Mouse (Mus musculus) right cerebral cortex, adult 2 months (tissue): ENCODE results near the gene Wipi2.
A peak's percentile ranks its signal among the peaks of the same experiment; 100 is the strongest.

Experiments used
- DNase-seq, 2 experiments: peaks; one replicate each; pipeline ENCODE4 v3.0.0; 2021 to 2022; ENCODE audit warnings: low spot score in 2 of 2

The Wipi2 gene

DNA sequence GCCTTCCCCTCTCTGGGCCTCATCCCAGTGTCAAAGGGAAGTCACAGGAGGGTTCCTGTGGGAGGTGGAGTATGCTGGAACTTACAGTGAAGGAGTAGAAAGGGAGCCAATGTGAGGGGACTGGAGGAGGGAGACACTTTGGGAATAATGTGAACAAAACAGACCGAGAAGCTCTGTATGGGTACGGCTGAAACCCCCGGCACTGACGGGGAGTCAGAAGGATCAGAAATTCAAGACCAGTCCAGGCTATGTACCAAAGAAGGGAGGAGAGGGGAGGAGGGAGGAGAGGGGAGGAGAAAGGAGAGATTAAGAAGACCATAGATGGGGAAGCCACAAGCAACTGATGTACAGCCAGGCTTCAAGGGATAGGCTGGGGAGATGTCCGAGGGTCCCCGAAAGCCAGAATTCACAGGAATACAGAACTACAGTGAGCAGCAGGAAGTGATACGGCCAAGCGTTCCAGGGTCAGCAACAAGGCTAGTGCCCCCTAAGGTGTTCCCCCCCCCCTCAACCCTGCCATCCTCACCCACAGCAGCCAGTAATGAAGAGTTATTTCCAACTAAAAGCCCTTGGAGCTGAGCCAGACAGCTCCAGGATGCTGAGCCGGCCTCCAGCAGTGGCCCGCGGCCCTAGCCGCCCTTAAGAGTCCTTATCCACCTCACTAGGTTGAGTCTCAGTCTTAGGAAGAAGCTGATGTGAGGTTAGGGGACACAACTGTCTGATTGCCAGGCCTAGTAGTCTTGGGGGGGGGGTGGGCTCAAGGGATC, 65.7 kb downstream of the Wipi2 start:
- DNase-seq = no peak

DNA sequence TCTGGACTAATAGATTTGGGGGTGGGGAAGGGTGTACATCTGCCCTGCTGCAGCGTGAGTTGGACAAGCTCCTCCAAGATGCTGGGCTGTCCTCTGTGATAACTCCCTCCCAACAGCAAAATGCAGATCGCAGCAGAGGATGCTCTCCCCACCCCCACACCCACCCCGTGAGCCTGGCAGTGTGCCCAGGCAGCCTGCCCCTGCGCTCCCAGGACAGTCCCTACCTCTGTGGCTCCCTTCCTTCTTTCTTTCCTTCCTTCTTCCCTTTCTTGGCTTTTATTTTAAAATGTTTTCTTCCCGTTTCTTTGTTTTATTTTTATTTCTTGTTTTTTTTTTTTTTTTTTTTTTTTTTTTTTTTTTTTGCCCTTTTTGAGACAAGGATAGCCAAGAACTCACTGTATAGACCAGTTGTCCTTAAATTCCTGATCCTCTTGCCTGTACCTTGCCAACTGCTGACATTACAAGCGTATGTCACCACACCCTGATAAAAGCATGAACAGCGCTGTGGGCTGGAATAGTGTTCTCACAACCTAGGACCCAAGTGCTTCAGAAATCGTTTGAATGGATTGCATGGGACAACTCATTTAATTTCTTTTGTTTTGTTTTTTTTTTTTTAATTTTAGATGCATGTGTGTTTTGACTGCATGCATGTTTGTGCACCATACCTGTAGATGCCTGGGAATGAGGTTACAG, 66.4 kb downstream of the Wipi2 start:
- no peak for DNase-seq

DNA sequence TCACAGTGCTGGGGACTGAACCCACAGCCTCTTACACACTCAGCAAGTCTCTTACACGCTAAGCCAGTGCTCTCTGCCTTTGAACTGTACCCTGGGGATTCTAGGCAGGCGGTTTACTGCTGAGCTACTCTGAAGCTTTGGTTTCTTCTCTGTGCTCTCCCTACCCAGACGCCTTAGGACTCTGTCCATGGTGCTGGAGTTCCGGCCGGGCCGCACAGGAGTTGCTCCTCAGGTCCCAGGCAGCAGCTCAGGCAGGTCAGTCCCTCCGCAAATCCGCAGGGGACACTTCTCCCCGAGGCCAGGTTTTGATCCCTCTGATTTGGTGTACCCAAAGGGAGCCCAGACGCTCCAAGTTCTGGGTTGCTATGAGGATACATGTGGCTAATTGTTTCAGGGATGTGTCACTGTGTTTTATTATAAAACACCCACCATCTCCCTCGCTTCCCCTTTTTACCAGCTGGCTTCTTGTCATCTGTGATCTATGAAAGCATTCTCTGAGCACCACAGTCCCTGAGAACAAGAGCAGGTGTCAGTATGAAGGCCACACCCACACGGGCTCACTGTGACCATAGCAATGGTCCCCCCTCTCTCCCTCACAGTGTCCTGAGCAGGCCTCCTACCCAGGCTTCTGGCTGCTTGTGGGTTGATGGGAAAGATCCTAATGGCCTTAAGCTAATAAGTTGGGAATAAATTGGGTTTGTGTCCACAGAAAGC, 67.3 kb downstream of the Wipi2 start:
- DNase-seq = peak in 1 of 2 experiments; percentile 42

- DNase-seq = no peak
Measured at GRCm38 (mm10) chr5:142696258-142696657, 68.8 kb downstream of the Wipi2 start.

- DNase-seq = peak; percentile 68 to 83
Measured at GRCm38 (mm10) chr5:142696865-142697264, 69.4 kb downstream of the Wipi2 start.

GRCm38 (mm10) chr5:142697742-142698141, 70.2 kb downstream of the Wipi2 start:
- no peak for DNase-seq

DNA sequence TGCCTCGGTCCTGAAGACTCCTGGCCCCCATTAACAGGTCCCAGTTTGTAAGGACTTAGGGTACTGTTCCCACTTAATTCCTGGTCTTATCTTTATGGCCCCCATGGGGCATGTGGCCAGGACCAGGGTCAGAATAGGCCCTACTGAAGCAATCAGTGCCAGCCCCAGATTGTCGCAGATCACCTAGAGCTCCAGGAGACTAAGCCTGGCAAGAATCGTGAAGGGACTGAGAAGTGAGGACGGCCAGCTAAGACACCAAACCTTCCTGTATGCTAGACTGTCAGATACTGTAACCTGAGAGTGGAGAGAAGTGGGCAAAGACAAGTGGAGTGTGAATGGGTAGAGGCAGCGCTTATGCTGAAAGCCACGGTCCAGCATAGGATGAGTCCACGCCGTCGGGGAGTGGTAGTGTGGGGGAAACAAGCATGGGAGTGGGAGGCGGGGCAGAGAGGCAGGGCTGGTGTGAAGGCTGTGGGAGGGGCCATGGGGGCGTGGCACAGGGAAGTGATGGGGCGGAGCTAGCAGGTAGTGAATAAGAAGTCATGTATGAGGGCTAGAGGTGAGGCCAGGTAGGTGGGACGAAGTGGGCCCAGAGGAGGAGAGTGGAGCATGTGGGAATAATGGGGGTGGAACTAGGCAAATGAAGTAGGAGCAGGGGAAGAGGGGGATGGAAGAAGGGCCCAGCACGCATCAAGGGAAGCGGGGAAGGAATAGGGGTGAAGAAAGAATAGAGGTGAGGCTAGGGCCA, 73.5 kb downstream of the Wipi2 start:
- no peak for DNase-seq

- DNase-seq = no peak
Measured at GRCm38 (mm10) chr5:142701651-142702510, 74.4 kb downstream of the Wipi2 start.

DNA sequence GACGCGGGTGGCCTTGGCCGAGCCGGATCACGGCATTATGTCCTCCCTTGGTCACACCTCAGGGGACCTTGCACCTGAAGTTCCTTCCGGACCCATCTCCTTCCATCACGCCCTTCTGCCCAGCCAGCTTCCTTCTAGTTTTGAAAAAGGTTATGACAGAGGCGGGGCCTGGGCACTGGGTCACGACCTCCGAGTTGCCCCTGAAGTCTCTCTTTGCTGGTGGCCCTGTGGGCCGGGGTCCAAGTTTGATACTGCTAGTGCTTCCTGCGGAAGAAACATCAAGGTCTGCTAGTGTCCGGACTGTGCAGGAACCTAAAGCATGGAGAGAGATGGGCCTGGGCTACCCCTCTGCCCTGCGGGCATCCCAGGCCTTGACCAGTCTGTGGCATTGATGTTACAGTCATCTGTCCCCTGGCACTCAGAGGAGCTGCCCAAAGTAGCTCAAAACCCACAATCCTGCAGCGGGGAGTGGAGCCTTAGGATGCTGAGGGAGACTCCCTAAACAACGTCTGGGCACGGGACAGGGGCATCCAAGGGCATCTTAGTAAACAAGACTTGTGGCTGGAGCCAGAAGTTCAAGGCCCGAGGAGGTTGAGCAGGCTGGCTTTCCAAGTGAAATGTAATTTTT, 75.1 kb downstream of the Wipi2 start:
- no peak for DNase-seq

GRCm38 (mm10) chr5:142703569-142703968, 76.1 kb downstream of the Wipi2 start:
- DNase-seq = peak; percentile 69 to 71

DNA sequence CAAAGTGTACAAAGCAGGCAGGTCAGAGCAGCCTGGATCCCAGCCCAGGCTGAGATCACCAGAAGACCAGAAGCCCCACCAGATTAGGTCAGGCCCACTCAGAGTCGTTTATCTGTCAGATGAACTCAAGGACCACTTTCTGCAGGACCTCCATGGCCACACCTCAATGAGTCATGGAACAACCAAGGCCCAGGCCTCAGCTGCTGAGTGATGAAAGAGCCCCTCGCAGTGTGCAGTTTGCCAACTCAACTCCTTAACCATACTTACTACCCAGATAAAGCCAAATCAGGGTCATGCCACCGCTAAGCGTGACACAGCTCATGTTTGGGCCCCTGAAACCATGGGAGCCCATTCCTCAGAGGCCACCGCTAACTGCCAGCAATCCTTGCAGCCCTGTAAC, 80.2 kb downstream of the Wipi2 start:
- DNase-seq = no peak

DNA sequence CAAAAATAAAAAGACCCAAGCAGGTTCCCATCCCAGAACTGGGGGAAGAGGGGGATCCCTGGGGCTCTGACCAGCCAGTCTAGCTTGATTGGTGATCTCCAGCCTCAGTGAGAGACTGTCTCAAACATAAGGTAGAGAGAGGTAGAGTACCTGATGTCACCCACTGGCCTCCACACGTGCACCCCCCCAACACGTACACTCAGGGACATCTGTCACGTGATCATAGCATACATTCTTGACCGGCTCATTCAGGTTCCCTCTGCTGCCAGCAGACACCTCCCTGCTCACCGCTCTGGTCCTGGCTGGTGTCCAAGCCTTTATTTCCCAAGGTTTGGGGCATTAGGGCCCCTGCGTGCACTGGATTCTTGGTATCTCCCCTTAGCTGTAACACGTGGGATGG, 81.9 kb downstream of the Wipi2 start:
- DNase-seq = no peak

- DNase-seq = no peak
Measured at GRCm38 (mm10) chr5:142712373-142712772, 84.9 kb downstream of the Wipi2 start.

GRCm38 (mm10) chr5:142713966-142714365, 86.5 kb downstream of the Wipi2 start:
- DNase-seq = no peak

GRCm38 (mm10) chr5:142715059-142715458, 87.6 kb downstream of the Wipi2 start:
- no peak for DNase-seq

DNA sequence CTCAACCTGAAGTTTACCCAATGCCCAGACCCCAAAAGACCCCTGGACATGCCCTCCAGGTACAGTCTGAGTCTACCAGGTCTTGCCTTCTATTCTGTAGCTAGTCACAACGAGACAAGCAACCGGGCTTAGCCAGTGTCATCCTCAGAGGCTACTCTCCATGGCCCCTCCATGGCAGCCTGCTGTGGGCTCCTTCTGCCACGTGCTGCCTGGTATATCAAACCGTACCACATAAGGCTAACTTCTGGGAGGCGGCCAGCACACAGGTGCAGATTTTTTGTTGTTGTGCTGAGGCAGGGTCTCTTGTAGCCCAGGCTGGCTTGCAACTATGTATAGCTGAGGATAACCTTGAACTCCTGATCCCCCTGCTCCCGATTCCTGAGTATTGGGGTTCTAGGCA, 88.6 kb downstream of the Wipi2 start:
- no peak for DNase-seq

- peak; percentile 84 to 90 for DNase-seq
Measured at GRCm38 (mm10) chr5:142718037-142718436, 90.5 kb downstream of the Wipi2 start.

GRCm38 (mm10) chr5:142718486-142718885, 91.0 kb downstream of the Wipi2 start:
- DNase-seq = no peak

DNA sequence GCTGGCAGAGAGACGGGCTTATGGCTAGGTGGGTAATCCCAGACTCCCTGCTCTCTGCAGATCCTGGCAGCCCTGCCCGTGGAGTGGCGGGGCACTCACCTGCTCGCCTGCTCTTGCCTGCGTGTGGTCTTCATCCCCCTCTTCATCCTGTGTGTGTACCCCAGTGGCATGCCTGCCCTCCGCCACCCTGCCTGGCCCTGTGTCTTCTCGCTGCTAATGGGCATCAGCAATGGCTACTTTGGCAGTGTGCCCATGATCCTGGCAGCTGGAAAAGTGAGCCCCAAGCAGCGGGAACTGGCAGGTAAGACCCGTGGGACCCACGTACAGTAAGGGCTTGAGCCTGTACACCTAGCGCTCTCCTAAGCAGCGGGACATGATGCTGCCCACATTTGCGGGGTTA, 92.4 kb downstream of the Wipi2 start:
- no peak for DNase-seq
